Mouse (Mus musculus) testis, postnatal 14 days (tissue): Measurements from ENCODE around the gene Nnmt.

ENCODE experiments used
- DNase-seq: peaks from one replicate; pipeline ENCODE4 v3.0.0; 2021; ENCODE audit warnings: low spot score

Gene Nnmt

GRCm38 (mm10) chr9:48604939-48605598 is at the start of gene Nnmt:
Gene Nnmt (minus strand): TSS chr9:48605153.
- DNase-seq: no peak

- DNase-seq: no peak
Measured at GRCm38 (mm10) chr9:48654730-48655129, 49.8 kb upstream of the Nnmt start.

GRCm38 (mm10) chr9:48653399-48654070 is 48.6 kb upstream of the Nnmt start:
- no peak for DNase-seq

GRCm38 (mm10) chr9:48652026-48652425 is 47.1 kb upstream of the Nnmt start:
- no peak for DNase-seq

- DNase-seq: no peak
Measured at GRCm38 (mm10) chr9:48650846-48651245, 45.9 kb upstream of the Nnmt start.

- DNase-seq: no peak
Measured at GRCm38 (mm10) chr9:48649851-48650685, 45.1 kb upstream of the Nnmt start.

GRCm38 (mm10) chr9:48649098-48649766 is 44.3 kb upstream of the Nnmt start:
- DNase-seq: peak; percentile 29

- no peak for DNase-seq
Measured at GRCm38 (mm10) chr9:48648285-48649097, 43.5 kb upstream of the Nnmt start.

- no peak for DNase-seq
Measured at GRCm38 (mm10) chr9:48647648-48648284, 42.8 kb upstream of the Nnmt start.

GRCm38 (mm10) chr9:48646781-48647647 is 42.1 kb upstream of the Nnmt start:
- no peak for DNase-seq

GRCm38 (mm10) chr9:48646251-48646650 is 41.3 kb upstream of the Nnmt start:
- peak; percentile 62 for DNase-seq

GRCm38 (mm10) chr9:48645648-48646126 is 40.7 kb upstream of the Nnmt start:
- no peak for DNase-seq

- no peak for DNase-seq
Measured at GRCm38 (mm10) chr9:48644926-48645647, 40.1 kb upstream of the Nnmt start.

- DNase-seq: no peak
Measured at GRCm38 (mm10) chr9:48644376-48644775, 39.4 kb upstream of the Nnmt start.

- DNase-seq: no peak
Measured at GRCm38 (mm10) chr9:48641636-48642035, 36.7 kb upstream of the Nnmt start.

- DNase-seq: no peak
Measured at GRCm38 (mm10) chr9:48640881-48641280, 35.9 kb upstream of the Nnmt start.

GRCm38 (mm10) chr9:48638176-48638803 is 33.3 kb upstream of the Nnmt start:
- DNase-seq: no peak

GRCm38 (mm10) chr9:48637161-48637560 is 32.2 kb upstream of the Nnmt start:
- DNase-seq: no peak
